Mouse (Mus musculus): ENCODE results near the gene Egfl7. TPM values are rescaled to one million over a fixed set of nuclear protein-coding genes. Genes with fewer than 3 reads are reported as not detected.

The Egfl7 gene
- polyA plus RNA-seq, 1 experiment from 2014 or later, result 55.1 TPM

DNA sequence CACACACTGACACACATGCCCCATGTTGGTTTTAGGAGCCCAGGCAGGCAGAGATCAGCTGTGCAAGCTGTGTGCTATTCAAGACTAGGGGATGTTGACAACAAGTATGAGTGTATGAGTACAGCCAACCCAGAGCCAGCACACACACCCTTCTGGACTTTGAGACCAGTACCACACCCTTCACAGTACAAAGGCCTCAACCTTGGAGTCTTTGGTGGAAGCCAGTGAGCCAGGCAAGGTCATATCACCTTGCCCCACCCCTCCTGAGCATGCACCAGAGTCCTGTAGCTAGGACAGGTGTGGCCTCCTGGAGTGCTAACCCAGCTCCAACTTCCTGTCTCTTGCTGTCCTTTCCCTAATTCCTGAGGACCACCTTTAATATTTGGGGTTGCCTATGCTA lies 31.2 kb downstream of the Egfl7 start:
- no peak overlapping the region for H3K9ac ChIP-seq
- no peak overlapping the region for H3K4me2 ChIP-seq
- no peak overlapping the region for H3K27ac ChIP-seq (replicated peaks)
- ATAC-seq (ENCODE audit: insufficient read depth), result peak; percentile 44
- H3K4me3 ChIP-seq (replicated peaks), result no peak overlapping the region
- peaks cover 11% of the 10 kb centered on the region for H3K4me1 ChIP-seq (replicated peaks)
- H3K27me3 ChIP-seq, result peaks cover 6% of the 10 kb centered on the region; the same call in 1 of the 2 replicates
- no peaks in the 10 kb centered on the region for H3K36me3 ChIP-seq (replicated peaks)
- no peaks in the 10 kb centered on the region for H3K9me3 ChIP-seq (replicated peaks)

- Histone ChIP-seq H3K4me1 (replicated peaks) (peaks cover 7% of the 10 kb centered on the region; the same call in 1 of the 2 replicates), H3K27me3 (peaks cover 3% of the 10 kb centered on the region; the same call in 1 of the 2 replicates), H3K27ac (replicated peaks) (no peak overlapping the region), H3K9me3 (replicated peaks) (no peaks in the 10 kb centered on the region), H3K9ac (no peak overlapping the region), H3K4me2 (no peak overlapping the region), H3K4me3 (replicated peaks) (no peak overlapping the region), H3K36me3 (replicated peaks) (no peaks in the 10 kb centered on the region)
- ATAC-seq (ENCODE audit: insufficient read depth), result no peak
Measured at GRCm38 (mm10) chr2:26611896-26612295, 32.1 kb downstream of the Egfl7 start.

DNA sequence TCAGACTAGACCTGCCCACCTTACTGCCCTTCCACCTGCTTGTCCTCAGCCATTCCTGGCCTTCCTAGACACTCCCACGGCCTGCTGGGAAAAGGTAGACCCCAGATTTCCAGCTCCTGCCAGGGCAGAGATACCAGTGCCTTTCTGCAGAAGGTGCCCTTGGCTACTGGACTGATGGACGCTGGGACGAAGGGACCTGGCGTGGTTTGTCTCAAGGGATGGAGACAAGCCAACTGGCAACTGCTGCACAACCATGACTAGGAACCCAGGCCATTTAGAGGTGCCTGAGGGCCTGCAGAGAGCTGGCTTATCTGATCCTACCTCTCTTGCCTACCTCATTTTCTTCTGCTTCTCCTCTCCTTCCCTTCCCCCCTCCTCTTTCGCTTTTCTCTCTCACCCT lies 35.1 kb downstream of the Egfl7 start:
- no peaks in the 10 kb centered on the region for H3K36me3 ChIP-seq (replicated peaks)
- no peak overlapping the region for H3K4me3 ChIP-seq (replicated peaks)
- H3K4me1 ChIP-seq (replicated peaks), result no peaks in the 10 kb centered on the region
- H3K9me3 ChIP-seq (replicated peaks), result no peaks in the 10 kb centered on the region
- H3K4me2 ChIP-seq, result no peak overlapping the region
- H3K27me3 ChIP-seq, result no peaks in the 10 kb centered on the region
- H3K9ac ChIP-seq, result no peak overlapping the region
- 54% methylated on average over 5 of the region's 5 CpGs for WGBS (ENCODE audit: insufficient replicate concordance)
- ATAC-seq (ENCODE audit: insufficient read depth), result no peak
- H3K27ac ChIP-seq (replicated peaks), result no peak overlapping the region

- Histone ChIP-seq H3K4me1 (replicated peaks) (no peaks in the 10 kb centered on the region), H3K9me3 (replicated peaks) (no peaks in the 10 kb centered on the region), H3K36me3 (replicated peaks) (no peaks in the 10 kb centered on the region), H3K27ac (replicated peaks) (no peak overlapping the region), H3K4me2 (no peak overlapping the region), H3K4me3 (replicated peaks) (no peak overlapping the region), H3K27me3 (no peaks in the 10 kb centered on the region), H3K9ac (no peak overlapping the region)
- ATAC-seq (ENCODE audit: insufficient read depth), result no peak
- 58% methylated on average over 4 of the region's 4 CpGs for WGBS (ENCODE audit: insufficient replicate concordance)
Measured at GRCm38 (mm10) chr2:26615459-26616124, 35.8 kb downstream of the Egfl7 start.

GRCm38 (mm10) chr2:26617331-26617730 lies 37.5 kb downstream of the Egfl7 start:
- Histone ChIP-seq H3K4me2 (no peak overlapping the region), H3K27me3 (no peaks in the 10 kb centered on the region), H3K9ac (no peak overlapping the region), H3K36me3 (replicated peaks) (no peaks in the 10 kb centered on the region), H3K27ac (replicated peaks) (no peak overlapping the region), H3K4me3 (replicated peaks) (no peak overlapping the region), H3K4me1 (replicated peaks) (no peaks in the 10 kb centered on the region), H3K9me3 (replicated peaks) (no peaks in the 10 kb centered on the region)
- WGBS (ENCODE audit: insufficient replicate concordance), result 44% methylated on average over 6 of the region's 6 CpGs
- ATAC-seq (ENCODE audit: insufficient read depth), result no peak

DNA sequence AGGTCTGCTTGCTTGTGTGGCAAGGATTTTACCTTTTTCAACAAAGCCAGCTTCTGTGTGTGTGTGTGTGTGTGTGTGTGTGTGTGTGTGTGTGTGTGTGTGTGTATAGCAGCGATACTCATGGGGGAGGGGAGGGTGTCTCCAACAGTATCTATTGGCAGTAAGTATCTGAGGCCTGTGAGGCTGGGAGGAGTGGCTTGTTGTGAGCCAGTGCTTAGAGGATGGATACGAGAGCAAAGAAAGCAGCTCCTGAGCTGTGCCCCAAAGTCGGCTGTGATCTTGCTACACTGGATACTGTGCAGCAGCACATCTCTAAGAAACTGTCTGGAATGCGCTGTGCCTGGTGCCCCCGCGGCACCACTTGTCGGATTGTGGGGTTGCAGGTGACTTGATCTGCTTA lies 38.1 kb downstream of the Egfl7 start:
- no peaks in the 10 kb centered on the region for H3K9me3 ChIP-seq (replicated peaks)
- H3K4me1 ChIP-seq (replicated peaks), result no peaks in the 10 kb centered on the region
- WGBS (ENCODE audit: insufficient replicate concordance), result 67% methylated on average over 7 of the region's 7 CpGs
- no peak overlapping the region for H3K27ac ChIP-seq (replicated peaks)
- ATAC-seq (ENCODE audit: insufficient read depth), result no peak
- H3K36me3 ChIP-seq (replicated peaks), result no peaks in the 10 kb centered on the region
- H3K9ac ChIP-seq, result no peak overlapping the region
- no peak overlapping the region for H3K4me3 ChIP-seq (replicated peaks)
- H3K27me3 ChIP-seq, result no peaks in the 10 kb centered on the region
- H3K4me2 ChIP-seq, result no peak overlapping the region

DNA sequence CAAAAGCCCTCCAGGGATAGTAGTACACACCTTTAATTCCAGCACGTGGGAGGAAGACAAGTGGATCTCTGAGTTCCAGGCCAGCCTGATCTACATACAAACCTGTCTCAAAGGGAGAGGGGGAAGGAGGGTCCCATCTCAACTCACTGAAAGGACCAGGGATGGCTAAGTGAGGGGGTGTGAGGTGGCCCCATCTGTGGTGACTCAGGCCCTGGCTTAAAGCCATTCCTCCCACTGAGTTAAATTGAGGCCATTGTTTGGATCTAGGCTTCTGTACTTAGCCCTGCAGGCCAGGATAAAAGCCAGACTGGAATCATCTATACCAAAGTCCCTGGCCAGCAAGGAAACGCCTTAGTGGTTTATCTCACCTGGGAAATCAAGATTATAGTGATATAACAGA lies 41.4 kb downstream of the Egfl7 start:
- no peaks in the 10 kb centered on the region for H3K4me1 ChIP-seq (replicated peaks)
- no peak overlapping the region for H3K9ac ChIP-seq
- no peak overlapping the region for H3K4me3 ChIP-seq (replicated peaks)
- H3K4me2 ChIP-seq, result no peak overlapping the region
- no peak overlapping the region for H3K27ac ChIP-seq (replicated peaks)
- H3K9me3 ChIP-seq (replicated peaks), result no peaks in the 10 kb centered on the region
- WGBS (ENCODE audit: insufficient replicate concordance), result 31% methylated on average over 2 of the region's 2 CpGs
- ATAC-seq (ENCODE audit: insufficient read depth), result no peak
- no peaks in the 10 kb centered on the region for H3K36me3 ChIP-seq (replicated peaks)
- no peaks in the 10 kb centered on the region for H3K27me3 ChIP-seq

DNA sequence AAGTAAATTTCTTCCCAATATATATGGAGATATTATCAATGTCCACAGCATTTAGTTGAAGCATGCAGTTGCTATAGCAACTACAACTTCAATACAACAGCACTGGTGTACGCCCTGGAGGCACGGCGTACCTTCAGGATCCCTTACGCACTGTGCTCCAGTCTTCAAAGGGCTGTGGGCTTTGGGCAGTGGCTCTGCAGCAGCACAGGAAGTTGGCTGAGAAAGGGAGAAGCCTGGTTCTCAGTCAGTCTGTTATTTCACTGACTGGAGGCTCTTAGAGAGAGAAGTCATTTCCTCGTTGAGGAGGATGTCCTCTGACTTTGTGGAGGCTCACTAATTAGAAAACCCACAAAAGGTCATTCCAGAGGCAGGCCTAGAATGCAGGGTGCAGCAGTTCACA lies 43.2 kb downstream of the Egfl7 start:
- 33% methylated on average over 5 of the region's 5 CpGs for WGBS (ENCODE audit: insufficient replicate concordance)
- H3K9me3 ChIP-seq (replicated peaks), result no peaks in the 10 kb centered on the region
- no peak overlapping the region for H3K9ac ChIP-seq
- peaks cover 15% of the 10 kb centered on the region for H3K27me3 ChIP-seq
- no peaks in the 10 kb centered on the region; the same call in 1 of the 2 replicates for H3K4me1 ChIP-seq (replicated peaks)
- no peak overlapping the region for H3K4me2 ChIP-seq
- ATAC-seq (ENCODE audit: insufficient read depth), result no peak
- no peak overlapping the region for H3K4me3 ChIP-seq (replicated peaks)
- no peak overlapping the region for H3K27ac ChIP-seq (replicated peaks)
- H3K36me3 ChIP-seq (replicated peaks), result no peaks in the 10 kb centered on the region

DNA sequence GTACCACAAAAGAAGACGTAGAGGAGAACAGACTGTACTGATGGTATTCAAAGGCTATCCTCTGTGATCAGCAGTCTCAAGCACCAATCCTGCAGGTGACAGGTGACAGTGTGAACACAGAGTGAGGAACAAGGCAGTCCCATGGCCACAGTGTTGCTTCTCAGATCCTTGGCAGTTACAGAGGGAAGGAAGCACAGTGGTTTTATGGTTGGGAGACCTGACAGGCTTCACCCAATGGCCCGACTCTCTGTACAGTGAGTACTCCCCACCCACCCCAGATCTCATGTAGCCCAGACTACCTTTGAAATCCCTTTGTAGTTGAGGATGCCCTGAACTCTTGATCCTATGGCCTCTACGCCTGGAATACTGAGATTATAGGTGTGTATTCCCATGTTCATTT lies 45.6 kb downstream of the Egfl7 start:
- Histone ChIP-seq H3K4me2 (no peak overlapping the region), H3K4me1 (replicated peaks) (no peaks in the 10 kb centered on the region; the same call in none of the 2 replicates), H3K36me3 (replicated peaks) (no peaks in the 10 kb centered on the region), H3K9ac (no peak overlapping the region), H3K27ac (replicated peaks) (no peak overlapping the region), H3K4me3 (replicated peaks) (no peak overlapping the region), H3K27me3 (peaks cover 34% of the 10 kb centered on the region), H3K9me3 (replicated peaks) (no peaks in the 10 kb centered on the region)
- ATAC-seq (ENCODE audit: insufficient read depth), result no peak
- 43% methylated on average over 3 of the region's 3 CpGs for WGBS (ENCODE audit: insufficient replicate concordance)

GRCm38 (mm10) chr2:26626081-26626480 lies 46.3 kb downstream of the Egfl7 start:
- no peak overlapping the region for H3K27ac ChIP-seq (replicated peaks)
- WGBS (ENCODE audit: insufficient replicate concordance), result 39% methylated on average over 3 of the region's 3 CpGs
- H3K9me3 ChIP-seq (replicated peaks), result no peaks in the 10 kb centered on the region
- no peak overlapping the region for H3K4me2 ChIP-seq
- ATAC-seq (ENCODE audit: insufficient read depth), result no peak
- H3K27me3 ChIP-seq, result peaks cover 34% of the 10 kb centered on the region
- H3K4me1 ChIP-seq (replicated peaks), result no peaks in the 10 kb centered on the region; the same call in none of the 2 replicates
- no peaks in the 10 kb centered on the region for H3K36me3 ChIP-seq (replicated peaks)
- H3K9ac ChIP-seq, result no peak overlapping the region
- no peak overlapping the region for H3K4me3 ChIP-seq (replicated peaks)

- under 1% methylated on average over 61 of the region's 70 CpGs for WGBS (ENCODE audit: insufficient replicate concordance)
- no peaks in the 10 kb centered on the region for H3K9me3 ChIP-seq (replicated peaks)
- peak within 1 kb of the TSS; percentile 76 for H3K4me2 ChIP-seq
- H3K9ac ChIP-seq, result peak within 1 kb of the TSS; percentile 26; the same call in 1 of the 2 replicates
- ATAC-seq (ENCODE audit: insufficient read depth), result 0 out of 2 replicates have a peak, but pooled peaks have one; percentile 20
- peaks cover 34% of the 10 kb centered on the region for H3K27me3 ChIP-seq
- no peaks in the 10 kb centered on the region; the same call in none of the 2 replicates for H3K4me1 ChIP-seq (replicated peaks)
- no peaks in the 10 kb centered on the region for H3K36me3 ChIP-seq (replicated peaks)
- peak within 1 kb of the TSS; percentile 55 for H3K4me3 ChIP-seq (replicated peaks)
- H3K27ac ChIP-seq (replicated peaks), result no peak within 1 kb of the TSS
Measured at GRCm38 (mm10) chr2:26627921-26628739, 48.3 kb downstream of the Egfl7 start, which contains the start of gene Fam69b. TSS of gene Fam69b (plus strand) at chr2:26628457.
